Mouse (Mus musculus) urinary bladder, postnatal 10 days (tissue): ENCODE measurements around the gene Ppfibp2.

Experiments used
- DNase-seq: peaks from one replicate; pipeline ENCODE4 v3.0.0; 2022; ENCODE audit warnings: low spot score

Gene Ppfibp2

GRCm38 (mm10) chr7:107594857-107595402 is at the start of gene Ppfibp2:
Ppfibp2 (plus strand) TSS chr7:107595207.
- DNase-seq: peak; percentile 71

- DNase-seq: no peak
Measured at GRCm38 (mm10) chr7:107547872-107548271, 47.1 kb upstream of the Ppfibp2 start.

GRCm38 (mm10) chr7:107553461-107553860 is 41.5 kb upstream of the Ppfibp2 start:
- DNase-seq: no peak

- no peak for DNase-seq
Measured at GRCm38 (mm10) chr7:107555906-107556305, 39.1 kb upstream of the Ppfibp2 start.

GRCm38 (mm10) chr7:107560675-107561074 is 34.3 kb upstream of the Ppfibp2 start:
- DNase-seq: no peak

GRCm38 (mm10) chr7:107561584-107561983 is 33.4 kb upstream of the Ppfibp2 start:
- DNase-seq: no peak

GRCm38 (mm10) chr7:107563727-107564126 is 31.3 kb upstream of the Ppfibp2 start:
- DNase-seq: no peak

GRCm38 (mm10) chr7:107567261-107567671 is 27.7 kb upstream of the Ppfibp2 start, which contains the start of gene Olfml1:
Olfml1 (plus strand) TSS chr7:107567446.
- DNase-seq: no peak

- no peak for DNase-seq
Measured at GRCm38 (mm10) chr7:107567674-107568073, 27.3 kb upstream of the Ppfibp2 start.

GRCm38 (mm10) chr7:107568971-107569370 is 26.0 kb upstream of the Ppfibp2 start:
- DNase-seq: no peak

GRCm38 (mm10) chr7:107573856-107574255 is 21.2 kb upstream of the Ppfibp2 start:
- no peak for DNase-seq

- no peak for DNase-seq
Measured at GRCm38 (mm10) chr7:107574276-107574675, 20.7 kb upstream of the Ppfibp2 start.

GRCm38 (mm10) chr7:107592641-107593040 is 2.4 kb upstream of the Ppfibp2 start:
- no peak for DNase-seq

- DNase-seq: no peak
Measured at GRCm38 (mm10) chr7:107593904-107594303, 1.1 kb upstream of the Ppfibp2 start.

- DNase-seq: no peak
Measured at GRCm38 (mm10) chr7:107594325-107594856, 616 bp upstream of the Ppfibp2 start.

GRCm38 (mm10) chr7:107595426-107595825 is 419 bp downstream of the Ppfibp2 start:
- DNase-seq: no peak

- DNase-seq: no peak
Measured at GRCm38 (mm10) chr7:107596753-107597152, 1.7 kb downstream of the Ppfibp2 start.

GRCm38 (mm10) chr7:107597956-107598355 is 2.9 kb downstream of the Ppfibp2 start:
- no peak for DNase-seq

- no peak for DNase-seq
Measured at GRCm38 (mm10) chr7:107600651-107601050, 5.6 kb downstream of the Ppfibp2 start.

- no peak for DNase-seq
Measured at GRCm38 (mm10) chr7:107602505-107602904, 7.5 kb downstream of the Ppfibp2 start.

GRCm38 (mm10) chr7:107602913-107603312 is 7.9 kb downstream of the Ppfibp2 start:
- no peak for DNase-seq

- no peak for DNase-seq
Measured at GRCm38 (mm10) chr7:107607766-107608165, 12.8 kb downstream of the Ppfibp2 start.

- no peak for DNase-seq
Measured at GRCm38 (mm10) chr7:107609622-107610255, 14.7 kb downstream of the Ppfibp2 start.

GRCm38 (mm10) chr7:107610880-107611279 is 15.9 kb downstream of the Ppfibp2 start:
- DNase-seq: no peak
